Mouse (Mus musculus) brain, embryonic 14.5 days (tissue): ENCODE data around the gene Bend4.

Experiments
- CTCF ChIP-seq: fragments of 200-500 bp; IDR thresholded peaks from 2 replicates; pipeline ENCODE4 v1.5.1; 2012; ENCODE audit warnings: inconsistent platforms, mild to moderate bottlenecking, moderate library complexity, borderline replicate concordance; ENCODE audit not compliant: insufficient read depth, insufficient read length; ENCODE audit errors: extremely low read depth
- POLR2A ChIP-seq: fragments of 200-500 bp; IDR thresholded peaks from 2 replicates; pipeline ENCODE4 v1.6.1; 2012; ENCODE audit warnings: mild to moderate bottlenecking, inconsistent platforms, borderline replicate concordance; ENCODE audit not compliant: poor library complexity, insufficient read depth, insufficient read length, severe bottlenecking; ENCODE audit errors: extremely low read depth

GRCm38 (mm10) chr5:67427443-67428360 is at the start of gene Bend4:
- TF ChIP-seq POLR2A (peak; percentile 63; the same call in 1 of the 2 replicates), CTCF (no peak)
